Mouse (Mus musculus): ENCODE data around the gene Tle1.

The Tle1 gene

DNA sequence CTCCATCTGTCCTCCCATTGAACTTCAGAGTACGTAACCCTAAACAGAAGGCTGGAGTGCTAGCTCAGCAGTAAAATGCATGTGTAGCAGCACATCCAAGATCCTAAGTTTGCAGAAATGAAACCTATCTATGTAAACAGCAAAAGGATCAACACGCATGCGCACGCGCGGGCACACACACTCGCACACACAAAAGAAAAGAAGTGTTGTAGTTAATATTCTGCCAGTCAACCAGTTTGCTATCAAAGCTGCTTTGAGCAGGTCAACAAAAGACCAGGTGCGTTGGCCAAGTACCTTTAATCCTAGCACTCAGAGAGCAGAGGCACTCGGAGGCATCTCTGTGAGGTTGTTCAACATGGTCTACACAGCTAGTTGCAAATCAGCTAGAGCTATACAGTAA lies 35.0 kb downstream of the Tle1 start:
- DNase-seq (ENCODE audit: low read depth, low spot score): no peak

DNA sequence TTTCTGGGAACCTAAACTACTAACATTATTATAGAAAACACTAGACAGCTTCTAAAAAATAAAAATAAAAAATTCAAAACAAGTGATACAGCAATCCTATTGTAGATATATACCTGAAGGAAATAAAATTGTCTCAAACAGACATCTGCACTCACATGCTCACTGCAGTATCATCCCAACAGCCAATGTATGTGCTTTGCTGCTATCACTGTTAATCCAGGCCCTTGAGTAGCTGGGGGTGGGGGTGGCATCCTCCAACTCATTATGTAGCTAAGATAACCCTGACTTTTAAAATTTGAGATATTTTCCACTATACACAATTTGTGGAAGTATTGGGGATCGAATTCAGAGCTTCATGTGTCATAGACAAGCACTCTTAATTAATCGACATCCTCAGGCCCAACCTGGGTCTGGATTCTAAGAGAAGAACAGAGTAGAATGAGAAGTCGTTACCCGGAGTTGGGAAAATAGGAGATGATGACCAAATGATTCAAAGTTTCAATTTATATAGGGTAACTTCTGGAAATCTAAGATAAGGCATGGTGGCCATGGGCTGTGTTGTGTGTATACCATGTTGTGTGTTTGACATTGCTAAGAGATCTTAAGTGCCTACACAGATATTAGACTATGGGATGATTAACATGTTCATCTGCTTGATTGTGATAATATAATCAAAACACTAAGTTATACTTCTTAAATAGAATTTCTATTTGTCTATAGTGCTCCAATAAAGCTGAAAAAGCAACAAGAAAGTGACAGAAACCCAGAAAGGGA lies 38.1 kb downstream of the Tle1 start:
- no peak for DNase-seq (ENCODE audit: low read depth, low spot score)

DNA sequence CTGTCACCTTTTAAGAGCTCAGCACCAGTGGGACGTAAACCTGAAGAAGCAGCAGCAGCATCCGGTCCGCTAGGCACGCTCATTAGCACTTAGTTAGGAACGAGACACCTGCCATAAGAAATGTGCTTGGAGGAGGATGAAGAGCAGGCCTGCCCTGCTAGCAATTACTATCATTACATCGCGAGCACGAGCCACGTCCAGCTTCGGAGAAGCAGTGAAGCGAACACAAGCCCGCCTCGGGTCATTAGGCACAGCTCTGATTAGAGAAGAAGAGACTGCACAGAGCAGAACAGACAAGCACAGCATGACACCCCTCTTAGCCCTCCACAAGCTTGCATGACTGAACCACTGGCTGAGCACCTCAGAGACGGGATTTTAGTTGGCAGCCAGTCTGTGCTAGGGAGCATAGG lies 40.6 kb downstream of the Tle1 start:
- DNase-seq (ENCODE audit: low read depth, low spot score): no peak

DNA sequence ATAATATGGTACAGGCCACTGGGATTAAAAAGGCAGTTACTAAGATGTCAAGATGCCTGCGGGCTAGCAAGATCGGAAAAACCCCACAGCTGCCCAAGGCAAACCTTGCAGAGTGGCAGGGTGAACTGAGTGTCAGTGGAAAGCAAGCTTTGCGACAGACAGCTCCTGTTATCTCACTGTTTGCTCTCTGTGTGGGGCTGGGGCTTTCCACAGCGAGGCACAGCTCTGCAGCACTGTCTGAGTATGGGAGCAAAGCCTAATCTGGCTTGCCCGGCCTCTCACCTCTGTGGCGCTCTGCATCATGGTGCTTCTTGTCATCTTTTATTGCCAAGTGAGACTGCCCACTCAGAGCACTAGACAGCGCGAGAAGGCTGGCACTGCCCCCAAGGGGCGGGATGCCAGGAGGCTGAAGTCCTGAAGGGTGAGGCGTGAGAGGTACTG lies 42.8 kb downstream of the Tle1 start:
- no peak for DNase-seq (ENCODE audit: low read depth, low spot score)

DNA sequence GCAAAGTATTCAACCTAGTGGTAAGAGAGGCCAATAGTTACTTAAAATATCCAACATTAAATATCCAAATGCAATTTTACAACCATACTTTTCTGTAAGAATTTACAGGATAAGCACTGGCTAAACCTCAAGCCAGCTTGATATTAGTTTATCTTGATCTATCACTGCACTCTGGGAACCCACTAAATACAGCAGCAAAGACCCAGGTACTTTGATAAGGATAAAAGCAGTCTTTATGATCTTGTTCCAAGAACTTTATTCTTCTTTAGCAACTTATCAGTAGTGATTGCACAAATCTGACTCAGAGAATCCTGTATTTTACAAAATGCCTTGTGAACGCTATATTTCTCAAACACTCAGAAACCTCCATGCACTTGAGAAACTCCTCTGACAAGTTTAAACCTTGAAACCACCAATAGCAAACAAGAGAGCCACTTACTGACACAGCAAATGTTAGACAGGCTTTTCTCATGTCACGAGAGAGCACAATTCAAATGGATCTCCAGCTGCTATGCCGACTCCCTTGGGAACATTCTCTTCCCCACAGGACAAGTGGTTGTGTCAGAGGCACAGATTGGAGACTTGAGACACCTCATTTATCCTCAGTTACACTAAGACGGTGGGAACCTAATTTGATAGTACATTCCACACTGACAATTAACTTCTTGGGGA lies 50.1 kb downstream of the Tle1 start:
- no peak for DNase-seq (ENCODE audit: low read depth, low spot score)

DNA sequence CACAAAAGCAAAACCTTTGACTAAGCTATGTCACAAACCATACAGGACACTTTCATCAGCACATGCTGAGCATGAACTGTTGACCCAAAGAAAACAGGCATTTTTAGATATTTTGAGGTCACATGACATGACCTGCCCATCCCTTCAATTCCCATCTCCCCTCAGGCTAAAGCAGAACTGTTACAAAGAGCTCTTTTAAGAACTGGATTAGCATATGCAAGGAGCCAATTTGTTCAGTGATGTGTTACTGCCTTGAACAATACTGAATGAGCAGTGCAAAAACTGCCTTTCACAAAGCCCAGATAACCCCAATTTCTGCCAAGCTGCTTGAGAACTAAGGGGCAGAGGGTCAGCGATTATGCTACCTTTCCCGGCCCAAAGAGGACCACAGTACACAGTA lies 54.7 kb downstream of the Tle1 start:
- DNase-seq (ENCODE audit: low read depth, low spot score): peak; percentile 91

DNA sequence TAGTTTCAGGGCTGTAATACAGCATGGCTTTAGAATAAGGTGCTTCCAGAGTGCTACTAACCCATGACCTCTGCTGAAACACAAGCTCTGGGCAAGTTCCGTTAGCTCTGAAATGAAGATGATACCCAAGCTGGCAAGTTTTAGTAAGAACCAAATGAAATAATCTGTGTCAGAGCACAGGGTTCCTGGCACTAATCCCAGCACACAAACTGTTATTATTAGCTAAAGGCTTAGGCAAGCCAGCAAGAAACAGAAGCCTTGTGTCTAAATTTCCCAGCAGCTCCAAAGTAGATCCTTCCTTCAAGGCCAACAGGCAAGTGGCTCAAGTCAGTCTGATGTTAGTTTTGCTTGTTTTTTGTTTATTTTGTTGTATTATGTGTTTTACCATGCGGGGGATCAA lies 56.2 kb downstream of the Tle1 start:
- DNase-seq (ENCODE audit: low read depth, low spot score): no peak

DNA sequence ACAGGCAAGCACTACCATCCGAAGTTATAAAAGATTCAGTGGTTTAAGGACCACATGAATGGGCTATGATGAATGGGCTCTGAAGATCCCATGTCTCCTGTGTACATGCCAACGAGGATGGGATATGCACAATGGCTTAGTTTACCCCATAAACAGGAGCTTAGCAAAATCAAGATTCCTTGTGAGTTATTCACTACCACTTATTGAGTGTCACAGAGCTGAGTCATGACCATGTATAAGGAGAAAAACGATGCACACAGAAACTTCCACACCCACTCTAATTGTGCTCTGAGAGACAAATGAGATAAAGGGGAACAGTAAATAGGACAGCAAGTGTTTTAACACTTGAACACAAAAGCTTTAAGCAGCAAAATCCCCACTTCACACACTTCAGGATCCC lies 60.0 kb downstream of the Tle1 start:
- no peak for DNase-seq (ENCODE audit: low read depth, low spot score)

DNA sequence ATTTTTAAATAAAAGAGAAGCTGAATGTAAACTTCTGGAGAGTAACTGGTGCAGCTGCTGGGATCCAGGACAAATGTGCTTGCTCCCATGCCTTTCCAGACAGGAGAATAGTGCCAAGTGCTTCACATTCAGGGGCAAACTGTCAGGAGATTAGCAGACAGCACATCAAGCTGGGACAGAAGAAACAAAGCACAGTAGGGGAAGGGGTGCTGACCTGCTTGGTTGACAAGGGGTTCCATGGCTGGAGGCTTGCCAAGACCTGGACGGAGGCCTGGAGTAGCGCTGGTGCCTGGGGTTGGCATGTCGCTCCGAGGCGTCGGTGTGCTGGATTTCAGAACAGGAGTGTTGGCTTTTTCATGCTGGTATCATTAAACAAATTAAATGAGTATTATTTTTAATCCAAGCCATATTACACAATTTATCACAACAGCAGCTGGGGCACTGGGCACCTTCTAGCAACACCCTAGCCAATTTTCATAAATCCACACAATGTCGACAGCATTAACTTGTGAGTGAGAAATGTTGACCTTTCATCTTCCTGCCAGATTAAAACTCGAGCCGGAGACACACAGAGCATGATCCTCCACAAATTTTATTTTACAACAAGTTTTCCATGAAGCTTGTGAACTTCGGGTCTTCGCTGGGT lies 61.1 kb downstream of the Tle1 start:
- no peak for DNase-seq (ENCODE audit: low read depth, low spot score)

DNA sequence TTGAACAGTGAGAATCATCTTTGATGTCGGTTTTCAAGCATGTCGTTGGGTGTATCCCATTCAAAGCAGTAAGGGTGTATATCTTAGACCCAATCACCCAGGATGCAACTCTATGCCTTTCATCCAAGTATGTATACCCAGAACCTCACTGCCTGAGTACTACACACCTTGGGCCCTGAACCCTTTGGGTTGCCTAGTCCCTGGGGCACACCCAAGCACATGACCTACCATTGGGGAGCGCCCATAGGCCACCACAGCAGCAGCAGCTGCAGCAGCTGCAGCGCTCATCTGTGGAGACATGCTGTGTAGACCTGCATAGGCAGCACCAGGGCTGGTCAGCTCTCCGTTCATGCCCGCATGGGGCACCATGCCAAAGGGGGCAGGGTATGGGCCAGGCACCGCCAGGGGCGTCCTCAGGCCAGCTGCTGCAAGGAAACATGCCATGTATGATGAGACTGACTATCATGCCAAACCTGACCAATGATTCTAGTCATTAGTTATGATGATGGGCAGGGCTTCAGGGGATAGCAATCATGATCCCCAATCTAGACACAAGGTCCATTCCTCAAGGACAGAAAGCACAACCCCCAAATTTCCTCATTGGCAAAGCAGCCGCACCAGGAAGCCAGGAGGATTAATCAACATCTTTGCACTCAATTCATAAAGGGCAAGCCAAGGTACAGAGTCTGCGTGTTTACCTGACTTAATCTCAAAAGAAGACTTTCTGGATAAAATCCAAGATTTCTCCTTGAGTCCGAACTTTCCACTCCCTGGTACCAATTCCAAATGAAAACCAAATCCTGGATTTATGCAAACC lies 62.2 kb downstream of the Tle1 start:
- no peak for DNase-seq (ENCODE audit: low read depth, low spot score)

DNA sequence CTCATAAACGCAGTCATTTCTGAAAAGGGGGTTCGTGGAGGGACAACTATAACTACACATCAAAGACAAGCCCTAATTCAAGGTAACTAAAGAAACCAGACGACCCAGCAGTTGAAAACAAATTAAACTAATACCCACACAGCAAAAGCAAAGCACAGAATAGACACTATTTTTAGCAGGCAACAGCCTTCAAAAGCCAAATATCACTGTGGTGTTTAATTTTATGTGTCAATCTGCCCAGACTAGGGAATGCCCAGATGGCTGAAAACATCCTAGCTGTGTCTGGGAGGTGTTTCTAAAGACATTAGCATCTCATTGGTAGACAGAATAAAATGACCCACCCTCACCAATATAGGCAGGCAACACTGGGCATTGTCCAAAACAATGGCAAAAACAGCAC lies 68.1 kb downstream of the Tle1 start:
- no peak for DNase-seq (ENCODE audit: low read depth, low spot score)

DNA sequence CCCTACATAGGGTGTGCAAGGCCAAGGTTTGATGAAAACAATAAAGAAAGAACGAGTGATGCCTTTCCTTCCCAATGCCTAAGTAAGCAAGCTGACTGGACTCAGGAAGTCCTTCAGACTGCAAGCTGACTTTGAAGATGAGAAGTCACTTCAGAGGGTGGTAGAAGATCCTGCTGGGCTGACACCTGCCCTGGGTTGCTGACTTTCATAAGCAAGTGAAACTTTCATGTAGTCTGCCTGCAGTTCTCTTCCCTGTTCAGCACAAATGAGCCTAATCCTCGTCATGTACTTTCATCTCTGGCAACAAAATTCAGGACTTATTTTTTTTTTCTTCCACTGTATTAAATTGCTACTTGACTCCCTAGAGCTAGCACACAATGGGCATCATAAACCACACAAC lies 73.1 kb downstream of the Tle1 start:
- no peak for DNase-seq (ENCODE audit: low read depth, low spot score)

DNA sequence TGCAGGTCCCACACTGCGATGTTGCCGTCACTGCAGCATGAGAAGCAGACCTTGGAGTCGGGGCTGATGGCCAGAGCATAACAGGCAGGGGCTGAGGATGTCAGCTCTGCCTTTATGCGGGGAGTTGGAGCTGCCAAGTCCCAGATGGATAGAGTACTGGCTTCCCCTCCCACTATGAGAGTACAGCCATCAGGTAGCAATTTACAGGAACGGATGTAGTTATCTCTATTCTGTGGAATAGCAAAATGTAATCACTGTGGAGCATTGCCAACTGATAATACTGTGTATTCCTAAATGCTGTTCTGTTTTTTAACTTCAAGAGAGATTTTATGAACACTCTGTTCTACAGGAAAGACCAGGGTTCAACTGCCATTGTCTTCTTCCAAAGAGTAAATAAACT lies 75.9 kb downstream of the Tle1 start:
- DNase-seq (ENCODE audit: low read depth, low spot score): no peak

DNA sequence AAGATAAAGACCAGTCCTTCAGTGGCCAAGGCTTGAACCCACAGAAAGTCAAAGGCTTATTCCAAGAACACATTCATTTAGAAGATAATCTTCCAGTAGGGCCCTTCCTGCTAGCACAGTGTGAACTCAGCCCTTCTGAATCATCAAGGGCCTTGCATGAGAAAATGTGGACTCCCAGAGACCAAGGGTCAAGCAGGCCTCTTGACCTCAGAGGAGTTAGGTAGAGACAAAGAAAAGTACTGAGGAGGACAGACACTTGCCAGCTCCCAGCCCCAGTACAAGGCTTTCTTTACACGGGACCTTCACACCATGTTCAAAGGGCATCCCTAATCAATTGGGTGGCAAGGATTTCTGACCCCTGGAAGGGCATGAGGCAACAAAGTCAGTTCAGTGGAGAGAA lies 77.9 kb downstream of the Tle1 start:
- no peak for DNase-seq (ENCODE audit: low read depth, low spot score)

DNA sequence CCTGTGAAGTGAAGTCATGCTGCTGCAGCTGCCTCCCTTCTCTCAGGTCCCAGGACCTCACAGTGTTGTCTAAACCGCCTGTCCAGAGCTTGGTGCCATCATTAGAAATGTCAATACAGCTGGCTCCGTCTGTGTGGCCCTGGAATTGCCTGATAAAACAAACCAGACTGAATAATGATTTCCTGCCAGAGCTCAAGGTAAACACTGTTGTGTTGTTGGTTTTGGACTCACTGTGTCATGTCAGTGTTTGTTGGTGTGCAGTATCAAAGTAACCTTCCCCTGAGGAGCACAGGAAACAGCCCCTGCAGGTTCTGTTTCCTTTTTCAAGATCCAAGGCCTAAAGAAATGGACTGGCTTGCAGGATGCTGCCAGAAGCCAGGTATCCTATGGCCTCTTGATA lies 78.4 kb downstream of the Tle1 start:
- DNase-seq (ENCODE audit: low read depth, low spot score): no peak

DNA sequence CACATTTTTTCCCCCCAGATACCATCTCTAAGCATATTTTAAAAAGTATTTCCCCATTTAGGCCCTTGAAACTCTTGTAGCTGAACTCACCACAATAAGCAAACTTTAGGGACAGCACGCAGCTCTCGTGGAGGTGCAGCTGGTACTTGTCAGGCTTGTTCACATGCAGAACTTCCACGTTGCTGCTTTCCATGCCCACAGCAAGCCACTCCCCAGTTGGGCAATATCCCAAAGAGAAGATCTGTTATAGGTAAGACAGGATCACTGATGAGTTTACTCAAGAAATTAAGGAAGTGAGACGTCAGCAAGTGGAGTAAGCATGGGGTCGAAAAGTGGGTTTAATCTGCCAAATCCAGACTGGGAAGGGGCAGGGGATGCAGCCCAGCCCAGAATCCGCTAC lies 80.7 kb downstream of the Tle1 start:
- DNase-seq (ENCODE audit: low read depth, low spot score): no peak

DNA sequence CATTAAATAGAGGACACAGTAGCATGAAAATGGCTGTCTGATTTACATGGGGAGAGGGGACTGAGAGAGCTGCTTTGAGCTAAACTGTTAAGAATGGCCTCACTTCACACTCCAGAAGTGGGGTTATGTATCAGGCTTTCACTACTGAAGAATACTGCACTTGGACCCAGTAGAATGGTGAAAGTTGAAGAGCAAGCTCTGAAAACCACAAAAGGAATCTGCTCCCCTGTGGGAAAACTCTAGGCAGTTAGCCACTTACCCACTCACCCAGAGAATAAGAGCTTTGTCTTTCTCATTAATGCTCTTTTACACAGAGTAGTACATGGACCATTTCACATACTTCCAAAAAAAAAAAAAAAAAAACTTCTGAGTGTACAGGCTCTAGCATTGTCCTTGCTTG lies 95.0 kb downstream of the Tle1 start:
- DNase-seq (ENCODE audit: low read depth, low spot score): no peak

DNA sequence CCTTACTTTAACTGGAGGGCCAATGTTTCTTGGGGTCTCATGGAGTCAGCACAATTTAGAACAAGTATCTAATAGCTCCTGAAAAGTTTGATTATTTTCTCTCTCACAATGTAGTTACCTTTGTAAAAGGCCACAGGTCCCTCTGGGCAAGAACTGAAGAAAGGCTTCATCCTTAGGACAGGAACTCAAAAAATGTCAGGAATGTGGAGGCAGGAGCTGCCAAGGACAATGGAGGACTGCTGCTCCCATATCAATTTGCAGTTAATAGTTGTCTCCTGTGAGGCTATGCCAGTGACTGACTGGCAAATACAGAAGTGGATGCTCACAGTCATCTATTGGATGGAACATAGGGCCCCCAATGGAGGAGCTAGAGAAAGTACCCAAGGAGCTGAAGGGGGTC lies 96.5 kb downstream of the Tle1 start:
- peak; percentile 17 for DNase-seq (ENCODE audit: low read depth, low spot score)

DNA sequence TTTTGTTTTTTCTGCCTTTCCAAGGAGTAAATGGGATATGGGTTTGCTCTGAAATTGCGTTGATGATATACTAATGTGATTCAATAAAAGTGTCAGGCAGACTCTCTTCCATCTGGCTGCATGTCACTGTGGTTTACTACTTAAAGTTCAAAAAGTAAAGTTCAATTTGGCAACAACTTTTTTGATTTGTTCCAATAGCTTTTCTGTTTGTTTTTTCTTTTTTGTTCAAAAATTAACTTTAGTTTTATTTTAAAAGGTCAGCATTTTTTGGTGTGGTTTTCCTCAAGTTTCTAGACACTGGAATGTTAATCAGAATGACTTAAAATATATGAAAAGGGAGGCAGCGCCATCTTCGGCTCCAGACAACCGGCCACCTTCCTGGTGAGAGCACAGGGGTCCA lies 112.9 kb downstream of the Tle1 start:
- DNase-seq (ENCODE audit: low read depth, low spot score): no peak

DNA sequence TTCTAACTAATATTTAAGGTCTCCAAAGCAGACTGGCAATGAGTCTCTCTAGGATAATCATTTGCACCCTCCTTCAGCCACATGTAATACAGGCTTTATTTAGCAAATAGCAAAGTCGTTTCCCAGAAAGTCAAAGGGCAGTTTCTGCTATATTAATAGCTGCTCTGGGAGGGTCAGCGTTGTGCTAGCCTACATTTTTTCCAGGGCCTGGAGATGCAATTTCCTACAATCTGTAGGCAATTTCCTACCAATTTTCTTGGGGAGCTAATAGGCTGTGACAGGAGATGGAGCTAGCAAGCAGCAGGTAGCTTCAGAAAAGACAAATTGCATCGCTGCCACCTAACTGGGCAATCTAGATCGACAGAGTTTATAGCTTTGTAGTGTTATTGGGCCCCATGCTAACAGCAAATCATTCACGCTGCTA lies 131.6 kb downstream of the Tle1 start:
- no peak for DNase-seq (ENCODE audit: low read depth, low spot score)

DNA sequence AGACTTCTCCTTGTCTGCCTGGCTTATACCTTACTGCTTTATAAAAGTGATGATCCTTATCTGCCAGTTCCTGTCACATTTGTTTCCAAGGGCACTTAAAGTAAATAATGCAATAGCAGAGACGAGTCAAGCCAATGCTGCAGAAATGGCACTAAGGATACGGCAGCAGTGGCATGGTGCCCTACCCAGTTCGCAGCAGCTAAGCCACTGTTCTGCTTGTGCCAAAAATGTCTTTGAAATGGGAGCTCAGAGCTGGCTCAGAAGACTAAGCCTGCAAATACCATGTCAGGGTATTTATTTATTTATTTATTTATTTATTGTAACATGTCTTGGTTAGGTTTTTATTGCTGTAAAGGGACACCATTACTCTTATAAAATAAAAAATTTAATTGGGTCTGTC lies 132.8 kb downstream of the Tle1 start:
- no peak for DNase-seq (ENCODE audit: low read depth, low spot score)
